Mouse (Mus musculus): ENCODE measurements around the gene Ilf3.

Gene Ilf3

GRCm38 (mm10) chr9:21346627-21347365, 20.9 kb upstream of the Ilf3 start:
- no peak for DNase-seq (ENCODE audit: low spot score)

GRCm38 (mm10) chr9:21348152-21348551, 19.5 kb upstream of the Ilf3 start:
- no peak for DNase-seq (ENCODE audit: low spot score)

GRCm38 (mm10) chr9:21351178-21351577, 16.5 kb upstream of the Ilf3 start:
- DNase-seq (ENCODE audit: low spot score) = no peak

GRCm38 (mm10) chr9:21351702-21352377, 15.8 kb upstream of the Ilf3 start:
- no peak for DNase-seq (ENCODE audit: low spot score)

- DNase-seq (ENCODE audit: low spot score) = no peak
These were observed 15.0 kb upstream of the Ilf3 start for GRCm38 (mm10) chr9:21352463-21353372.

GRCm38 (mm10) chr9:21353373-21353686, 14.3 kb upstream of the Ilf3 start:
- DNase-seq (ENCODE audit: low spot score) = no peak

GRCm38 (mm10) chr9:21354796-21355195, 12.9 kb upstream of the Ilf3 start:
- no peak for DNase-seq (ENCODE audit: low spot score)

GRCm38 (mm10) chr9:21356981-21357718, 10.5 kb upstream of the Ilf3 start:
- DNase-seq (ENCODE audit: low spot score) = peak; percentile 94

- peak; percentile 64 for DNase-seq (ENCODE audit: low spot score)
These were observed 990 bp upstream of the Ilf3 start for GRCm38 (mm10) chr9:21366541-21367220.

GRCm38 (mm10) chr9:21368131-21368584, 487 bp downstream of the Ilf3 start:
- peak; percentile 81 for DNase-seq (ENCODE audit: low spot score)

GRCm38 (mm10) chr9:21369080-21369479, 1.4 kb downstream of the Ilf3 start:
- DNase-seq (ENCODE audit: low spot score) = no peak

GRCm38 (mm10) chr9:21370876-21371275, 3.2 kb downstream of the Ilf3 start:
- DNase-seq (ENCODE audit: low spot score) = no peak

GRCm38 (mm10) chr9:21372508-21372907, 4.8 kb downstream of the Ilf3 start:
- DNase-seq (ENCODE audit: low spot score) = no peak

- no peak for DNase-seq (ENCODE audit: low spot score)
These were observed 11.5 kb downstream of the Ilf3 start for GRCm38 (mm10) chr9:21379195-21379594.

GRCm38 (mm10) chr9:21380868-21381267, 13.2 kb downstream of the Ilf3 start:
- no peak for DNase-seq (ENCODE audit: low spot score)

- DNase-seq (ENCODE audit: low spot score) = no peak
These were observed 16.3 kb downstream of the Ilf3 start for GRCm38 (mm10) chr9:21383966-21384365.

GRCm38 (mm10) chr9:21392646-21393175, 25.0 kb downstream of the Ilf3 start:
- DNase-seq (ENCODE audit: low spot score) = no peak

GRCm38 (mm10) chr9:21395692-21396091, 28.0 kb downstream of the Ilf3 start:
- DNase-seq (ENCODE audit: low spot score) = no peak

- no peak for DNase-seq (ENCODE audit: low spot score)
These were observed 29.5 kb downstream of the Ilf3 start for GRCm38 (mm10) chr9:21397170-21397569.

- no peak for DNase-seq (ENCODE audit: low spot score)
These were observed 33.4 kb downstream of the Ilf3 start for GRCm38 (mm10) chr9:21401042-21401441.

GRCm38 (mm10) chr9:21402764-21403253, 35.1 kb downstream of the Ilf3 start:
- no peak for DNase-seq (ENCODE audit: low spot score)

All from retina, embryonic 14.5 days (tissue).